Mouse (Mus musculus) intestine, embryonic 16.5 days (tissue): ENCODE measurements around the gene Gm21119. TPM values are rescaled to one million over a fixed set of nuclear protein-coding genes. Genes with fewer than 3 reads are reported as not detected.
A peak's percentile ranks its signal among the peaks of the same experiment; 100 is the strongest.
"Not testable (repeated sequence)": the region's sequence is repeated elsewhere in the genome, so short reads cannot be mapped to it uniquely, and the experiment has no call there.

Source experiments
- ATAC-seq: fragments of 200-750 bp; cut with Nextera tagmentation; 2 replicates; pipeline ENCODE4 v1.8.0; 2017; ENCODE audit warnings: moderate TSS enrichment, moderate library complexity
- H3K27ac ChIP-seq: fragments of 300-500 bp; sonication (generic); 2 replicates; pipeline ENCODE4 v1.5.1; 2014; ENCODE audit warnings: mild to moderate bottlenecking, low read length
- H3K27me3 ChIP-seq: fragments of 300-500 bp; sonication (generic); replicated peaks from 2 replicates; pipeline ENCODE4 v1.6.1; 2014; ENCODE audit warnings: low read length, control low read depth, mixed read lengths; ENCODE audit not compliant: control insufficient read depth, insufficient read depth
- H3K36me3 ChIP-seq: fragments of 300-500 bp; sonication (generic); 2 replicates; pipeline ENCODE4 v1.6.1; 2014; ENCODE audit warnings: low read length, control low read depth; ENCODE audit not compliant: control insufficient read depth, insufficient read depth
- H3K4me1 ChIP-seq: fragments of 300-500 bp; sonication (generic); 2 replicates; pipeline ENCODE4 v1.6.1; 2014; ENCODE audit warnings: low read length, control low read depth, mixed read lengths; ENCODE audit not compliant: control insufficient read depth, insufficient read depth
- H3K4me2 ChIP-seq: fragments of 300-500 bp; sonication (generic); 2 replicates; pipeline ENCODE4 v1.6.1; 2014; ENCODE audit warnings: low read depth, low read length, control low read depth
- H3K4me3 ChIP-seq: fragments of 300-500 bp; sonication (generic); 2 replicates; pipeline ENCODE4 v1.5.1; 2014; ENCODE audit warnings: mild to moderate bottlenecking, low read length
- H3K9ac ChIP-seq: fragments of 300-500 bp; sonication (generic); 2 replicates; pipeline ENCODE4 v1.6.1; 2014; ENCODE audit warnings: low read depth, low read length
- H3K9me3 ChIP-seq: fragments of 300-500 bp; sonication (generic); 2 replicates; pipeline ENCODE4 v1.6.1; 2016; ENCODE audit warnings: low read length, control low read depth; ENCODE audit not compliant: control insufficient read depth
- WGBS: fragments of 180-500 bp; shearing (Covaris S2); extraction: QIAGEN DNeasy Blood & Tissue Kit; methylation state at CpG from one replicate; pipeline ENCODE4 v1.1.7; 2014; 5-methylcytosine and 5-hydroxymethylcytosine counted together
- polyA plus RNA-seq: library from polyadenylated mRNA; unstranded; fragments of >200 nt; fragmentation: Nextera tagmentation; extraction: Ambion mirVana; gene quantifications from 2 replicates; pipeline ENCODE4 v1.2.1, GENCODE M21; 2015

The Gm21119 gene
- polyA plus RNA-seq, 1 experiment from 2014 or later = 0.79 TPM

DNA sequence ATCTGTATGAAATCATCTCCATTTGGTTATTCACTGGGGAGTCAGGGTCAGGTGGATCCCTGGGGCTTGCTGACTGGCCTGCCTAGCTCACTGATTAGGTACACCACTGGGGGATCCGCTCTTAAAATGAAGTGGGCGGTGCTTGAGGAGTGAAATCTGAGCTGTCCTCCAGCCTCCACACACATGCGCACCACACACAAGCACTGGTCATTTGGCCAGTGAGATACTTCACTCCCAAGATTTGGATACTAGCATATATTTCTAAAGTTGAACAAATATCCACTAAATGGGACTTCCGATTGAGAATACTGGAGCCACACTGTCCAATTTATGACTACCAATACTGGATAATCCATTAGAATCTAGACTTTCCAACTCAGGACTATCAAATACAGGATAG, 20.9 kb upstream of the Gm21119 start:
- H3K4me2 ChIP-seq, H3K9ac ChIP-seq, H3K27me3 ChIP-seq, H3K36me3 ChIP-seq, H3K4me1 ChIP-seq, H3K27ac ChIP-seq, H3K9me3 ChIP-seq, ATAC-seq, H3K4me3 ChIP-seq: not testable (repeated sequence)
- no CpG with 5 or more reads among the region's 4 CpGs for WGBS

- not testable (repeated sequence) for H3K36me3 ChIP-seq, H3K4me2 ChIP-seq, ATAC-seq, H3K9me3 ChIP-seq, H3K27ac ChIP-seq, H3K4me3 ChIP-seq, H3K9ac ChIP-seq, H3K4me1 ChIP-seq, H3K27me3 ChIP-seq
- WGBS = 86% methylated on average over 6 of the region's 9 CpGs
Observed at GRCm38 (mm10) chr8:20596081-20596841, 18.5 kb upstream of the Gm21119 start.

GRCm38 (mm10) chr8:20596842-20597708, 17.6 kb upstream of the Gm21119 start:
- ATAC-seq = peak; percentile 88
- H3K4me2 ChIP-seq = not testable (repeated sequence)
- WGBS = 73% methylated on average over 9 of the region's 13 CpGs

GRCm38 (mm10) chr8:20598300-20599170, 16.2 kb upstream of the Gm21119 start:
- peak; percentile 76 for ATAC-seq
- H3K36me3 ChIP-seq, H3K4me2 ChIP-seq, H3K27ac ChIP-seq, H3K9ac ChIP-seq, H3K9me3 ChIP-seq, H3K4me3 ChIP-seq, H3K27me3 ChIP-seq, H3K4me1 ChIP-seq: not testable (repeated sequence)
- 74% methylated on average over 5 of the region's 10 CpGs for WGBS

More at GRCm38 (mm10) chr8:20596842-20597708, 17.6 kb upstream of the Gm21119 start:
- H3K4me3 ChIP-seq, H3K9ac ChIP-seq, H3K27ac ChIP-seq, H3K4me1 ChIP-seq, H3K27me3 ChIP-seq, H3K36me3 ChIP-seq, H3K9me3 ChIP-seq: not testable (repeated sequence)

GRCm38 (mm10) chr8:20599350-20599749, 15.4 kb upstream of the Gm21119 start:
- H3K4me3 ChIP-seq, H3K4me2 ChIP-seq, H3K27me3 ChIP-seq, H3K9ac ChIP-seq, ATAC-seq, H3K4me1 ChIP-seq, H3K36me3 ChIP-seq, H3K27ac ChIP-seq, H3K9me3 ChIP-seq: not testable (repeated sequence)
- 80% methylated on average over 3 of the region's 6 CpGs for WGBS

- WGBS = no CpG with 5 or more reads among the region's 1 CpGs
- H3K4me1 ChIP-seq, H3K9ac ChIP-seq, ATAC-seq, H3K27me3 ChIP-seq, H3K36me3 ChIP-seq, H3K4me3 ChIP-seq, H3K4me2 ChIP-seq, H3K27ac ChIP-seq, H3K9me3 ChIP-seq: not testable (repeated sequence)
Observed at GRCm38 (mm10) chr8:20610856-20611255, 3.9 kb upstream of the Gm21119 start.

- H3K9ac ChIP-seq = not testable (repeated sequence)
Observed at GRCm38 (mm10) chr8:20612721-20613120, 2.0 kb upstream of the Gm21119 start.

DNA sequence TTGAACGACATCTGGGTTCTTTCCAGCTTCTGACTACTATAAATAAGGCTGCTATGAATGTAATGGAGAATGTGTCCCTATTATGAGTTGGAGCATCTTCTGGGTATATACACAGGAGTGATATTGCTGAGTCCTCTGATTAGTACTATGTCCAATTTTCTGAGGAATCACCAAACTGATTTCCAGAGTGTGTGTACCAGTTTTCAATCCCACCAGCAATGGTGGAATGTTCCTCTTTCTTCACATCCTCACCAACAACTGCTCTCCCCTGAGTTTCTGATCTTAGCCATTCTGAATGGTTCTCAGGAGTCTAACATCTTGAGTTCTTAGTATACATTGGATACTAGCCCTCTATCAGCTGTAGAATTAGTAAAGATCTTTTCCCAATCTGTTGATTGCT, 16.0 kb downstream of the Gm21119 start:
- not testable (repeated sequence) for H3K9ac ChIP-seq, H3K9me3 ChIP-seq, H3K36me3 ChIP-seq, H3K4me2 ChIP-seq, ATAC-seq, H3K27ac ChIP-seq, H3K27me3 ChIP-seq, H3K4me3 ChIP-seq, H3K4me1 ChIP-seq
- 63% methylated on average over 1 of the region's 1 CpGs for WGBS

More at GRCm38 (mm10) chr8:20612721-20613120, 2.0 kb upstream of the Gm21119 start:
- H3K4me2 ChIP-seq, H3K4me3 ChIP-seq, H3K4me1 ChIP-seq, H3K27me3 ChIP-seq, H3K36me3 ChIP-seq, ATAC-seq, H3K9me3 ChIP-seq, H3K27ac ChIP-seq: not testable (repeated sequence)

GRCm38 (mm10) chr8:20637931-20638330, 23.2 kb downstream of the Gm21119 start:
- not testable (repeated sequence) for H3K9ac ChIP-seq, H3K4me2 ChIP-seq, H3K36me3 ChIP-seq, H3K4me3 ChIP-seq, ATAC-seq, H3K27ac ChIP-seq, H3K9me3 ChIP-seq, H3K4me1 ChIP-seq, H3K27me3 ChIP-seq
- no CpG with 5 or more reads among the region's 1 CpGs for WGBS
